Mouse (Mus musculus) lung, postnatal 25 days (tissue): ENCODE measurements around the gene Mphosph9.

ENCODE experiments used
- DNase-seq: peaks from one replicate; pipeline ENCODE4 v3.0.0; 2022; ENCODE audit warnings: low spot score

Mphosph9 gene

DNA sequence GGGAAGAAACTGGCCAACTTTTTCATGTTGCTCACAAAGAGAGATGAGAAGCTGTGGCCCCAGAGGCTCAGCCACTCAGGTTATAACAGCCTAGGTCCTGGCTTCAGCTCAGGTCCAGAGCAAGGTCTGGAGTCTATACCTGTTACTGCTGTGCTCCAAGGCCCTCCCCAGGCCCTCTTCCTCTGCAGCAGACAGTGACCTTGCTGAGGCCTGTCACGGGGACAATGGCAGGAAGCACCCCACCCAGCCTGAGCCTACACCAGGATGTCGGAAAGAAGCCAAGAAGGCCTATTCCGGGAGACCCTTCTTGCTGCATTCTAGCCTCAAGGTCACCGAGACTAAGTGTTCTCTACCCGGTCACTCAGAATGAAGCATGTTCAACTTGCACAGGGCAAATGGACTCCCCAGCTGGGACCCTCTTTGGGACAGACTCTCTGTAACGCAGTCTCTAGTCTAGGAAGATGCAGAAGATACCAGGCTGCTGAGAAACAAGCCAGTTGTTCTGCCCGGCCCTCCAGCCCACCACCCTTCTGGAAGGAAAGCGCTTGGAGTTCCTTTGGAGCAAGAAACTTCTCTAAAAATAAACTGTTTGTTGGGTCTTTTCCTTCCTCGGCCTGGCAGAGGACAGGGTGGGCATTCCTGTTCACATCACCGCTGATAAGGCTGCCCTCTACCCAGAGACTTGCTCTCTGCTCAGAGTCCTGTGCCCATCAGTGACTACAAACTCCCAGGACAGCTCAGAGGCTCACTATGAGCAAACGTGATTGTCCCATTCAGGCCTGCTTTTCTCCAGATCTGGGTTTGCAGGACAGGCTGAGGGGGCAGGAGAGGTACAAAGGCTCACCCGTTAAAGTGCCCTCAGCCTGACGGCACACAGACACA lies 113.9 kb downstream of the Mphosph9 start:
- DNase-seq = peak; percentile 89

DNA sequence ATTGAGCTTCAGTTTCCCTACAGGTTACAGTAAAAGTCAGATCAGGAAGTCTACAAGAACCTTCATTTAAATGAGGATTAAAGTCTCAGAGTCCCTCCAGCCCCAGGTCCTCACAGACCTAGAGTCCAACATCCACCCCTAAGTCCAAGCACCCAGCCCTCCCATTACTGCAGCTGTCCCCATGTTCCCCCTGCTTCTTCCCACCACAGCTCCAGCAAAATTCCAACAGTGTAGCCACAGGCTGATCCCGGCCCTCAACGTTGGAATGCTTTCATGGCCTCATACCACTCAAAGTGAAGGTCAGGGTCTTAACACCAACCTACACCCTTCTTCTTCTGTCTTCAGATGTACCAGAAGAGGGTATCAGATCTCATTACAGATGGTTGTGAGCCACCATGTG lies 116.1 kb downstream of the Mphosph9 start:
- no peak for DNase-seq

DNA sequence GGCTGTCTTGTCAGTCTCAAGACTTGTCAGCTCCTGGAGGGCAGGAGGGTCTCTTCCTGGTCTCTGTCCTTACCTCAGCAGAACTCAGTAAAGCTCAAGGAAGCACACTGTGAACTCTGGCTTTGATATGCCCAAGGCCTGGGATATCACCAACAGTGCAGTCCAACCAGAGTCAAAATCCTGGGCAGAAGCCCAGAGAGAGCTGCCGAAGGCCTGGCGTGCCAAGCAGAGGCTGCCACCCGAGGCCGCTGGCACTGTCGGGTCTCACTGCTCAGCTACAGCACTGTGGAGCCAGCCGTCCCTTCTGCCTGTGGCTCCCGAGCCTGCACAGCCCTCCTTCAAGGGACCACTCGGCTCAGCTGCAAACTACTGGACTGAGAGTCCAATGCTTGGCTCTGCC lies 116.5 kb downstream of the Mphosph9 start:
- DNase-seq = no peak

DNA sequence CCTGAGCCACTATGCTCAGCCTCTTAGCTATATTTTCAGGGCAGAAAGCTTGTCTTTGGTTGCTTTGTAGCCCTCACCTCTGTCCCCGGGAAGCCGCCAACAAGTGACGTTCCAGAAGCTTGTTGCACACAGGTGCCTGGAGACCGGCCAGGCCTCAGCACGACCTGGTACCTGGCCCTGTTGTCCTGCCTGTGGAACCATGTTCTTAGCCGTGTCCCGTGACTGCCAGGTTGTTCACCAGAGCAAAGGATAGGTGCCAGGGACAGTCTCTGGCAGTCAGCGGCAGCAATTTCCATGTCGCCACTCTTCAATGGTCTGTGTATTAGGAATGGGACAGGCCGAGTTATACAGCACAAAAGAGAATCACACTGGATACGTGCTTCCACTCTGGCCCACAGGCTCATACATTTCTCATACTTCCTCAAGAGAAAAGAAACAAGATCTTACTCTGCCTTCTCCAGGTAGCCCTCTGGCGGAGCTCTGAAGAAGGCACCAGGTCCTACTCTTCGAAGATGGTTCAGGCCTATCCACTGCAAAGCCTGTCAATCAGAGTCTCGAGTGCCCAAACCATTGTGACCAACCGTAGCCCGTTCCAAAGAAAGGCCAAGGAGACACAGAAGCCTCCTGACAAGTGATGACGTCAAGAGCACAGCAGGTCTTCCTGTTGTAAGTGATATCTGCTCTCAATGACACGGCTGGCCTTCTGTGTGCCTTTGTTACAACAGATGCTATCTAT lies 117.3 kb downstream of the Mphosph9 start:
- DNase-seq = no peak

GRCm38 (mm10) chr5:124209850-124210249 lies 117.9 kb downstream of the Mphosph9 start:
- DNase-seq = no peak

DNA sequence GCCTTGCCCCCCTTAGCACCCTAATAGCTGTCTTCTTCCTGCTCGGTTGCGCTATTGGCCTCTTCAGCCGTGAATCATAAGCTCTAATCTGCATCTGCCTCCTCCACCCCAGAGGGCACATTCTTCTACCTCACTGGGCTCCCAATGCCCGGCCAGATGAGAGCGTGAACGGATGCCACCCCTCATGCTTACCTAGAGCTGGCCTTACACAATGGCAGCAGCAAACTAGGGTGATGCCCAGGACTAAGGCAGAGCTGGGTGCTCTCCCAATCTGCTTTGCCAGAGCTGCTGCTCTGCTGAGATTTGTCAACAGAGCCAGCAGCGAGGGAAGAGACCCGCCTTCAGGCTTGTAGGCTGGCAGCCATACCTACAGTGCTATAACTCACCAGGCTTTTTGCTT lies 119.7 kb downstream of the Mphosph9 start:
- DNase-seq = no peak

DNA sequence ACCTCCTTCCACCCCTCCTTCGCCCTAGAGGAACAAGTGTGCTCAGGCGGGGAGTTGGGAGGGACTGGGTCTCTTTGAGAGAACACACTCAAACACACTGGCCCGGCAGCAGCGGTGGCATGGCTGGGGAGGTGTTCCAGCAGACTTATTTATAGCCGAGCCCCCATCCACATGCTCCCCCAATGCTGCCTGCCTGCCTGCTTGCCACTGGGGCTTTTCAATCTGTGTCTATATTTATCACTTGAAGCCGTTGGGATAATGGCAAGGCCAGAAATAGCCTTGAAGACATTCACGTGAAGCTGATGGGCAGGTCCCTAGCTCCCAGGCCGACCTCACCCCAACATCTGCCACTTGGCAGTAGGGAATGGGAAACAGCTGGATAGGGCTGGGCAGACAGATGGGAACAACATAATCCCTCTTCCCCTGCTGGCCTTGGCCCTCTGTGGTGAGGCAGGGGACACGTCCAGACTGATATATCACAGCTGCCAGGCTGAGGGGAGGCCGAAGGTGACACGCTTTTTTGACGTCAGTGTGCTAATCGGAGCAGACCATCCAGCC lies 121.2 kb downstream of the Mphosph9 start:
- DNase-seq = peak; percentile 73

DNA sequence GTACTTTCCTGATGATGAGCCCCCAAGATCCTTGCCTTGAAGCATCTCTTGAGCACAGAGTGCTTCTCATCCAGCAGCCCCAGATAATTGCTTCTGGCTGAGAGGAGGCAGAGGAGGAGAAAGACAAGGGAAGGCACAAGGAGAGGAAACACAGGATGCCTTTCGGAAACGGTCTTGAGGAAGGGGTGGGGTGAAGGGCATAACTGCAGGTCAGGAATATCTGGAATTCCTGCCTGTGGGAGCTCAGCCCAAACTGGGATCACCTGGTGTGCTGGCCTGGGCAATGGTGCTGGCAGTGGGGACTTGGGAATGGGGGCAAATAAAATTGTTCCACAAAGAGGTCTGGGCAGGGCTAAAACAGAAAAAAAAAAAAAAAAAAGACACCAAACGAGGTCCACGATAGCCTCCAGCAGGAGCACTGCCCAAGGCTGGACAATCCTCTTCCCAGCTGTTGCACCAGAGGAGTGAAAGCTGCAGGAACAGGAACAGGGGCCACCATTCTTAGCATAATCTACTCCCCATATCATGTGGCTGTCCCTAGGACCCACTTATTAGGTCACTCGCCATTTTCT lies 121.9 kb downstream of the Mphosph9 start:
- DNase-seq = no peak

DNA sequence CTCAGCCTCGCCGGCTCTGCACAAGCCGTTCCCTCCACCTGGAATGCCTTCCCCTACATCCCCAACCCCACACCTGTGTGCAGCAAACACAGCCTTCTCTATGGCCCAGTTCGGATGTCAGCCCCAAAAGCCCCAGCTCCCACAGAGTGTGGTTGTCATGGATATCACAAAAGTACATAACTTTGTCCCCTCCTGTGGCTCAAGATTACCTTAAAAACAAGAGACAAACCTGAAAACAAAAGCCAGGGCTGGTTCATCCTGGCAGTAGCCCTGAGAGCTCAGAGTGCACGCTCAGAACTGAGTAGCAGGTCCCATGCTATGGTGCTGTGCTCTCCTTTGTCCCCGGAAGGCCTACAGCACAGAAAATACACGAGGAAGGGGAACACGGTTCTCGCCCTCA lies 122.6 kb downstream of the Mphosph9 start:
- DNase-seq = no peak

DNA sequence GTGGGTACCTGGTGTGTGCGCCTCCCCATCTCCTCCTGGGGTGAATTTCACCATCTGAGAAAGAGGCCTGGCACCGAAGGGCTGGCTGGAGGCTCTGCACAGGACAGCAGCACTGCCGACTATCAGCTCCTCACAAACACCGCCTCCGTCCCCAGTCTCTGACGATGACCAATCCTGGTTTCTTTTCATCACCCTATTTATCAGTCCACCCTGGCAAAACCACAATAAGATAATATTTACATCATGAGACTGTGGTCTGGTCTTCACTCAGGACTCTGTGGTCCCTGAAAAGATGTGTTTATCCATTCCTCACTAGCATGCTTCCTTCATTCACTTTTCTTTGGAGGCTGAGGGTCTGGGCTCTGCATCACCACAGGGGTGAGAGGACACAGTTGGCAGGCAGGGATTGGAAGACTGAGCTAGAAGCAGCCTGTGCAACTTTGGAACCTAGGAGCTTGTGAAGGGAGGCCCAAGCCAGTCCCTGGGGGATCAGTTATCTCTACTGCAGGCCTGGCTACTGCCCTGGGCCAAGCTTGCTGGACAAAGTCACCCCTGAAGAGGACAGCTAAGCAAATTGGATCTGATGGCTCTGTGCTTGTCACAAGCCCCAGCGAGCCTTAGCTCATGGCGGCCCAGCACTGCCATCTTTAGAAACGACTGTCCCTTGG lies 123.5 kb downstream of the Mphosph9 start:
- DNase-seq = no peak

DNA sequence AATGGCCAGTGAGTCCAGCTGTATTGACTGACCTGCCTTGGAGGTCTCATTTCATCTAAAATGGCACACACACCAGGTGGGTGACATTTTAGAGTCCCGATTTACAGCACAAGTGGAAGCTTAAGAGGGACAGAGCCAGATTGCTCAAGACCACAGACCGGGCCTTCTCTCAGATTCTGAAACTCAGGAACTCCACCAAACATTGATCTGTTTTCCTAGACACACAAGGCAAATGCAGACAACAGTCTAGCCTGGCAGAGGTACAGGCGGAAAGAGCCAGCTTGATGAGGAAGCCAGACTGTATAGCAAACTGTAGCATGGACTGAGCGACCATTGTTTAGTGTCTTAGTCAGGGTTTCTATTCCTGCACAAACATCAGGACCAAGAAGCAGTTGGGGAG lies 124.5 kb downstream of the Mphosph9 start:
- DNase-seq = no peak

DNA sequence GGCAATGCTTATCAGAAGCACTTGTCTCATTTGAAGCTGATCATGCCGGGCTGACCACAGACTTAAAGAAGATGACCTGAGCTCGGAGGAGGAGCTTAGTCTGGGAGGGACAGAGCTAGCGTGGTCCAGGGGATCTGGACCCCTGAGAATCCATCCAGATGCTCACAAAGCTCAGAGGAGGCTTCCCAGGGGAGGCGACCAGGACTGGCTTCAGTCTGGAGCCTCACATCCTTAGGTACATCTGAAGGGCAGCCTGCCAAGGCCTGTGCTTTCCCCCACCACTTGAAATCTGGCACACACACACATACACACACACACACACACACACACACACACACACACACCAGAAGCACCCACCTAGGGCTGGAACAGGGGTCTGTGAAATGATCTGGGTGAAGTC lies 125.7 kb downstream of the Mphosph9 start:
- DNase-seq = no peak

GRCm38 (mm10) chr5:124201564-124201963 lies 126.2 kb downstream of the Mphosph9 start:
- DNase-seq = no peak
